Mouse (Mus musculus): Measurements from ENCODE around the gene Kcnt2. TPM values are rescaled to one million over a fixed set of nuclear protein-coding genes. Genes with fewer than 3 reads are reported as not detected.

Gene Kcnt2
- polyA plus RNA-seq, 1 experiment from 2014 or later, result 0.09 TPM

- ATAC-seq (ENCODE audit: low read depth) (no peak), DNase-seq (no peak)
- Histone ChIP-seq H3K27me3 (no peaks in the 10 kb centered on the region), H3K9ac (no peak overlapping the region), H3K4me3 (replicated peaks) (no peak overlapping the region), H3K36me3 (no peaks in the 10 kb centered on the region), H3K4me2 (no peak overlapping the region), H3K9me3 (replicated peaks) (no peaks in the 10 kb centered on the region), H3K4me1 (replicated peaks) (no peaks in the 10 kb centered on the region), H3K27ac (no peak overlapping the region)
- 58% methylated on average over 2 of the region's 2 CpGs for WGBS (ENCODE audit: insufficient replicate concordance)
Observed at GRCm38 (mm10) chr1:140379526-140379925, 133.6 kb downstream of the Kcnt2 start.

GRCm38 (mm10) chr1:140381093-140381492 lies 135.1 kb downstream of the Kcnt2 start:
- DNase-seq, result no peak
- Histone ChIP-seq H3K36me3 (no peaks in the 10 kb centered on the region), H3K4me1 (replicated peaks) (no peaks in the 10 kb centered on the region), H3K4me2 (no peak overlapping the region), H3K4me3 (replicated peaks) (no peak overlapping the region), H3K27ac (no peak overlapping the region), H3K27me3 (no peaks in the 10 kb centered on the region), H3K9me3 (replicated peaks) (no peaks in the 10 kb centered on the region), H3K9ac (no peak overlapping the region)
- ATAC-seq (ENCODE audit: low read depth), result no peak
- WGBS (ENCODE audit: insufficient replicate concordance), result 70% methylated on average over 3 of the region's 3 CpGs

GRCm38 (mm10) chr1:140390301-140390700 lies 144.3 kb downstream of the Kcnt2 start:
- Histone ChIP-seq H3K4me2 (no peak overlapping the region), H3K27ac (no peak overlapping the region), H3K4me1 (replicated peaks) (no peaks in the 10 kb centered on the region), H3K4me3 (replicated peaks) (no peak overlapping the region), H3K9ac (no peak overlapping the region), H3K9me3 (replicated peaks) (no peaks in the 10 kb centered on the region), H3K27me3 (no peaks in the 10 kb centered on the region), H3K36me3 (no peaks in the 10 kb centered on the region)
- ATAC-seq (ENCODE audit: low read depth) (no peak), DNase-seq (no peak)
- 80% methylated on average over 4 of the region's 4 CpGs for WGBS (ENCODE audit: insufficient replicate concordance)

- Histone ChIP-seq H3K9me3 (replicated peaks) (no peaks in the 10 kb centered on the region), H3K9ac (no peak overlapping the region), H3K36me3 (no peaks in the 10 kb centered on the region), H3K4me2 (no peak overlapping the region), H3K4me1 (replicated peaks) (no peaks in the 10 kb centered on the region), H3K27ac (no peak overlapping the region), H3K4me3 (replicated peaks) (no peak overlapping the region), H3K27me3 (no peaks in the 10 kb centered on the region)
- DNase-seq, result no peak
- ATAC-seq (ENCODE audit: low read depth), result no peak
Observed at GRCm38 (mm10) chr1:140397756-140398155, 151.8 kb downstream of the Kcnt2 start.

GRCm38 (mm10) chr1:140406631-140407288 lies 160.8 kb downstream of the Kcnt2 start:
- Histone ChIP-seq H3K4me3 (replicated peaks) (no peak overlapping the region), H3K4me2 (no peak overlapping the region), H3K4me1 (replicated peaks) (no peaks in the 10 kb centered on the region), H3K9ac (no peak overlapping the region), H3K9me3 (replicated peaks) (no peaks in the 10 kb centered on the region), H3K36me3 (no peaks in the 10 kb centered on the region), H3K27ac (no peak overlapping the region), H3K27me3 (no peaks in the 10 kb centered on the region)
- WGBS (ENCODE audit: insufficient replicate concordance), result 54% methylated on average over 4 of the region's 4 CpGs
- ATAC-seq (ENCODE audit: low read depth) (no peak), DNase-seq (no peak)

GRCm38 (mm10) chr1:140415761-140416160 lies 169.8 kb downstream of the Kcnt2 start:
- Histone ChIP-seq H3K27ac (no peak overlapping the region), H3K27me3 (no peaks in the 10 kb centered on the region), H3K4me3 (replicated peaks) (no peak overlapping the region), H3K4me2 (no peak overlapping the region), H3K9me3 (replicated peaks) (no peaks in the 10 kb centered on the region), H3K36me3 (no peaks in the 10 kb centered on the region), H3K9ac (no peak overlapping the region), H3K4me1 (replicated peaks) (no peaks in the 10 kb centered on the region)
- WGBS (ENCODE audit: insufficient replicate concordance), result 41% methylated on average over 1 of the region's 1 CpGs
- ATAC-seq (ENCODE audit: low read depth), result 0 out of 2 replicates have a peak, but pooled peaks have one; percentile 29
- DNase-seq, result no peak

- Histone ChIP-seq H3K36me3 (no peaks in the 10 kb centered on the region), H3K4me3 (replicated peaks) (no peak overlapping the region), H3K4me2 (no peak overlapping the region), H3K9ac (no peak overlapping the region), H3K9me3 (replicated peaks) (no peaks in the 10 kb centered on the region), H3K4me1 (replicated peaks) (no peaks in the 10 kb centered on the region), H3K27me3 (no peaks in the 10 kb centered on the region), H3K27ac (no peak overlapping the region)
- DNase-seq, result no peak
- no peak for ATAC-seq (ENCODE audit: low read depth)
Observed at GRCm38 (mm10) chr1:140422954-140423353, 177.0 kb downstream of the Kcnt2 start.

GRCm38 (mm10) chr1:140429284-140429850 lies 183.4 kb downstream of the Kcnt2 start:
- WGBS (ENCODE audit: insufficient replicate concordance), result 40% methylated on average over 2 of the region's 2 CpGs
- H3K36me3 ChIP-seq, result no peaks in the 10 kb centered on the region
- H3K4me3 ChIP-seq (replicated peaks), result no peak overlapping the region
- H3K9me3 ChIP-seq (replicated peaks), result no peaks in the 10 kb centered on the region
- ATAC-seq (ENCODE audit: low read depth), result no peak
- no peaks in the 10 kb centered on the region for H3K27me3 ChIP-seq
- no peak overlapping the region for H3K4me2 ChIP-seq
- no peak overlapping the region for H3K9ac ChIP-seq
- no peak overlapping the region for H3K27ac ChIP-seq
- no peaks in the 10 kb centered on the region for H3K4me1 ChIP-seq (replicated peaks)
- DNase-seq, result no peak

- no peak overlapping the region for H3K4me3 ChIP-seq (replicated peaks)
- no peak for DNase-seq
- no peaks in the 10 kb centered on the region for H3K36me3 ChIP-seq
- no peaks in the 10 kb centered on the region for H3K27me3 ChIP-seq
- no peak overlapping the region for H3K4me2 ChIP-seq
- H3K9ac ChIP-seq, result no peak overlapping the region
- ATAC-seq (ENCODE audit: low read depth), result no peak
- H3K4me1 ChIP-seq (replicated peaks), result no peaks in the 10 kb centered on the region
- 40% methylated on average over 1 of the region's 1 CpGs for WGBS (ENCODE audit: insufficient replicate concordance)
- H3K27ac ChIP-seq, result no peak overlapping the region
- no peaks in the 10 kb centered on the region for H3K9me3 ChIP-seq (replicated peaks)
Observed at GRCm38 (mm10) chr1:140432039-140432438, 186.1 kb downstream of the Kcnt2 start.

- Histone ChIP-seq H3K4me1 (replicated peaks) (no peaks in the 10 kb centered on the region), H3K36me3 (no peaks in the 10 kb centered on the region), H3K4me3 (replicated peaks) (no peak overlapping the region), H3K27ac (no peak overlapping the region), H3K27me3 (no peaks in the 10 kb centered on the region), H3K4me2 (no peak overlapping the region), H3K9me3 (replicated peaks) (no peaks in the 10 kb centered on the region), H3K9ac (no peak overlapping the region)
- WGBS (ENCODE audit: insufficient replicate concordance), result 51% methylated on average over 2 of the region's 2 CpGs
- DNase-seq (no peak), ATAC-seq (ENCODE audit: low read depth) (no peak)
Observed at GRCm38 (mm10) chr1:140434791-140435190, 188.8 kb downstream of the Kcnt2 start.

GRCm38 (mm10) chr1:140438176-140438575 lies 192.2 kb downstream of the Kcnt2 start:
- no peak for DNase-seq
- Histone ChIP-seq H3K9me3 (replicated peaks) (no peaks in the 10 kb centered on the region), H3K27ac (no peak overlapping the region), H3K4me2 (no peak overlapping the region), H3K27me3 (no peaks in the 10 kb centered on the region), H3K4me1 (replicated peaks) (no peaks in the 10 kb centered on the region), H3K9ac (no peak overlapping the region), H3K4me3 (replicated peaks) (no peak overlapping the region), H3K36me3 (no peaks in the 10 kb centered on the region)
- no peak for ATAC-seq (ENCODE audit: low read depth)
- WGBS (ENCODE audit: insufficient replicate concordance), result 73% methylated on average over 5 of the region's 5 CpGs

- Histone ChIP-seq H3K4me1 (replicated peaks) (no peaks in the 10 kb centered on the region), H3K4me2 (no peak overlapping the region), H3K27me3 (no peaks in the 10 kb centered on the region), H3K9ac (no peak overlapping the region), H3K27ac (no peak overlapping the region), H3K36me3 (no peaks in the 10 kb centered on the region), H3K4me3 (replicated peaks) (no peak overlapping the region), H3K9me3 (replicated peaks) (no peaks in the 10 kb centered on the region)
- WGBS (ENCODE audit: insufficient replicate concordance), result 77% methylated on average over 1 of the region's 1 CpGs
- ATAC-seq (ENCODE audit: low read depth) (no peak), DNase-seq (no peak)
Observed at GRCm38 (mm10) chr1:140443904-140444303, 197.9 kb downstream of the Kcnt2 start.

All from liver, embryonic 13.5 days (tissue).